ENCODE assay signal across 9 mouse cellular contexts in the genomic region with DNA sequence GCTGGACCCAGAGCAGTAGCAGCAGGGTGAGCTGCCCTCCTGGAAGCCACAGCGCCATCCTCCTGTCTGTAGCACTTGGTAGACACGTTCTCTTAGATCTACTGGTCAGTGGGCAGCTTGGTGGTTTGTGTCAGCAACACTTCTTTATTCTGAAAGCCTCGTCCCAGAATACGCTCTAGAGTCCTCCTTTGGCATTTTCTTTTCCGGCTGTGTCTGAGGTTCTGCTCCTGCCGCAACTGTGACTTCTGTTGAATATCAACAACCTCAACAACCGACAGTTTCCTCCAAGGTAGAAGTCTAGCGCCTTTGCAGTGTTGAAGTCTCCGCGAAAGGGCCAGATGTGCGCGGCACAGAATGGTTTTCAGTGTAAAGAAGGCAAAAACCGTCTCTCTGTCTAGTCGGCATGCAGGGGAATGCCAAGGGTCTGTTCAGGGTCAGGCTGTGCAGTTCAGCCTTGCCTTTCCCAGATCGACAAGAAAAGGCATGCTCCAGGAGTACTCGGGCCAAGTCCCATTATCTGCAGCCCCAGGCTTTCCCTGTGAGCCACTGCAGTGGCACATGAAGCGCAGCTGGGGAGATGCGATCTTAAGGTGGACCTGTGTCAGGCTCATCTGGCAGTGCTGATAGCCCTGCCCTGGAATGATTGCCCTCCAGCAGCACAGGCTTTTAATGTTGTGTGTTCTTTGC. TPM values are rescaled to one million over a fixed set of nuclear protein-coding genes. Genes with fewer than 3 reads are reported as not detected.
DNase-seq lines count a peak whose midpoint lies in the region; ATAC-seq lines count a peak whose summit lies in the region.
"Had no signal": no experiment of that assay in that cellular context is flagged by ENCODE, and none has a peak within 500 bp of the region (broad histone marks: within the 10 kb centered on the region; RNA-seq: fewer than 3 reads in every experiment).

A gene (minus strand): TSS at position 548 of the 687 bp plus-strand sequence.

- peak within 1 kb of the TSS; percentile 67 for H3K4me2 ChIP-seq in heart, embryonic 16.5 days (ENCODE audit: low read depth, low read length)
- H3K4me2 ChIP-seq in liver, embryonic 12.5 days = peak within 1 kb of the TSS; percentile 70
- peak within 1 kb of the TSS; percentile 33 for H3K4me2 ChIP-seq in stomach, embryonic 14.5 days (replicated peaks; ENCODE audit: low read depth, low read length)
- H3K4me2 ChIP-seq in midbrain, embryonic 11.5 days = no peak within 1 kb of the TSS
- H3K4me2 ChIP-seq: hindbrain, embryonic 15.5 days had no signal

- WGBS in heart, embryonic 16.5 days = 12% methylated on average over 18 of the region's 18 CpGs
- WGBS in liver, embryonic 12.5 days (ENCODE audit: insufficient replicate concordance) = 8% methylated on average over 18 of the region's 18 CpGs
- 38% methylated on average over 18 of the region's 18 CpGs for WGBS in stomach, embryonic 14.5 days
- 81% methylated on average over 18 of the region's 18 CpGs for WGBS in midbrain, embryonic 11.5 days

- no peaks in the 10 kb centered on the region for H3K27me3 ChIP-seq in heart, embryonic 16.5 days (ENCODE audit: control insufficient read depth, insufficient read depth, low read length)
- H3K27me3 ChIP-seq in liver, embryonic 12.5 days (replicated peaks) = no peaks in the 10 kb centered on the region
- no peaks in the 10 kb centered on the region for H3K27me3 ChIP-seq in stomach, embryonic 14.5 days (ENCODE audit: control insufficient read depth, insufficient read depth, low read length)
- H3K27me3 ChIP-seq in midbrain, embryonic 11.5 days (ENCODE audit: control insufficient read depth, insufficient read depth, low read length) = no peaks in the 10 kb centered on the region
- H3K27me3 ChIP-seq: hindbrain, embryonic 15.5 days had no signal

- peak within 1 kb of the TSS; percentile 76 for H3K9ac ChIP-seq in heart, embryonic 16.5 days (ENCODE audit: low read length)
- peak within 1 kb of the TSS; percentile 83 for H3K9ac ChIP-seq in liver, embryonic 12.5 days
- H3K9ac ChIP-seq in stomach, embryonic 14.5 days (replicated peaks; ENCODE audit: low read depth, low read length) = peak within 1 kb of the TSS; percentile 7; the same call in 1 of the 2 replicates
- no peak within 1 kb of the TSS for H3K9ac ChIP-seq in midbrain, embryonic 11.5 days (ENCODE audit: low read length)
- H3K9ac ChIP-seq: hindbrain, embryonic 15.5 days had no signal

- H3K9me3 ChIP-seq in heart, embryonic 16.5 days (replicated peaks; ENCODE audit: control insufficient read depth, low read length) = no peaks in the 10 kb centered on the region
- H3K9me3 ChIP-seq in liver, embryonic 12.5 days (replicated peaks) = no peaks in the 10 kb centered on the region
- no peaks in the 10 kb centered on the region for H3K9me3 ChIP-seq in stomach, embryonic 14.5 days (ENCODE audit: control insufficient read depth, low read depth, low read length)
- no peaks in the 10 kb centered on the region for H3K9me3 ChIP-seq in midbrain, embryonic 11.5 days (ENCODE audit: control insufficient read depth, low read length)
- H3K9me3 ChIP-seq: hindbrain, embryonic 15.5 days had no signal

- peak; percentile 39 for DNase-seq in T-cell, adult 2 months (ENCODE audit: low spot score)
- DNase-seq in c-Kit-positive CD71-positive TER-119-negative erythroid progenitor cells, embryonic 14.5 days (ENCODE audit: low read depth) = peak; percentile 92
- no peak for DNase-seq in MN1 (ENCODE audit: low spot score)
- no peak for DNase-seq in layer of hippocampus, adult 18-20 months (ENCODE audit: low spot score in 2 of 2)
- DNase-seq in midbrain, embryonic 11.5 days (ENCODE audit: low spot score, missing footprints) = no peak

- no peaks in the 10 kb centered on the region for H3K36me3 ChIP-seq in heart, embryonic 16.5 days (ENCODE audit: control insufficient read depth, insufficient read depth)
- H3K36me3 ChIP-seq in liver, embryonic 12.5 days = peaks cover 29% of the 10 kb centered on the region
- no peaks in the 10 kb centered on the region for H3K36me3 ChIP-seq in stomach, embryonic 14.5 days (ENCODE audit: control insufficient read depth, insufficient read depth, low read length)
- no peaks in the 10 kb centered on the region for H3K36me3 ChIP-seq in midbrain, embryonic 11.5 days (ENCODE audit: control insufficient read depth, insufficient read depth, low read length)
- H3K36me3 ChIP-seq: hindbrain, embryonic 15.5 days had no signal

- peak within 1 kb of the TSS; percentile 46 for H3K4me3 ChIP-seq in heart, embryonic 16.5 days (ENCODE audit: low read length)
- peak within 1 kb of the TSS; percentile 73 for H3K4me3 ChIP-seq in liver, embryonic 12.5 days
- 0 out of 2 replicates have a peak within 1 kb of the TSS, but pooled peaks have one; percentile 5 for H3K4me3 ChIP-seq in stomach, embryonic 14.5 days (ENCODE audit: low read depth, low read length)
- no peak within 1 kb of the TSS for H3K4me3 ChIP-seq in midbrain, embryonic 11.5 days (ENCODE audit: low read depth, low read length)
- H3K4me3 ChIP-seq: hindbrain, embryonic 15.5 days had no signal

- H3K27ac ChIP-seq in heart, embryonic 16.5 days (ENCODE audit: low read length) = peak within 1 kb of the TSS; percentile 95
- H3K27ac ChIP-seq in liver, embryonic 12.5 days = peak within 1 kb of the TSS; percentile 98
- H3K27ac ChIP-seq in stomach, embryonic 14.5 days (ENCODE audit: low read length) = peak within 1 kb of the TSS; percentile 89
- H3K27ac ChIP-seq in midbrain, embryonic 11.5 days (ENCODE audit: low read depth, low read length) = no peak within 1 kb of the TSS
- H3K27ac ChIP-seq: hindbrain, embryonic 15.5 days had no signal

- peaks cover 47% of the 10 kb centered on the region for H3K4me1 ChIP-seq in heart, embryonic 16.5 days (ENCODE audit: control insufficient read depth, insufficient read depth, low read length)
- peaks cover 78% of the 10 kb centered on the region for H3K4me1 ChIP-seq in liver, embryonic 12.5 days
- peaks cover 21% of the 10 kb centered on the region for H3K4me1 ChIP-seq in stomach, embryonic 14.5 days (ENCODE audit: control insufficient read depth, insufficient read depth, low read length)
- no peaks in the 10 kb centered on the region for H3K4me1 ChIP-seq in midbrain, embryonic 11.5 days (ENCODE audit: control insufficient read depth, insufficient read depth, low read length)

- peak; percentile 57 for ATAC-seq in heart, embryonic 16.5 days (replicated peaks; ENCODE audit: extremely low read depth, insufficient read depth, low FRiP score)
- ATAC-seq in liver, embryonic 12.5 days = peak; percentile 98
- peak; percentile 77; the same call in 1 of the 2 replicates for ATAC-seq in stomach, embryonic 14.5 days (ENCODE audit: insufficient number of reproducible peaks, insufficient read depth, low FRiP score, low read depth)
- ATAC-seq in midbrain, embryonic 11.5 days (ENCODE audit: low FRiP score) = no peak

RNA-seq across cellular contexts. Expression of the gene that starts here (rescaled TPM):
- polyA plus RNA-seq in heart, embryonic 16.5 days (2015; fragmentation: Nextera tagmentation; extraction: Ambion mirVana) = 11.6 and 13.6 TPM in 2 replicates
- 26.3 and 27.0 TPM in 2 replicates for polyA plus RNA-seq in liver, embryonic 12.5 days (2016; fragmentation: Nextera tagmentation; extraction: Ambion mirVana)
- polyA plus RNA-seq in stomach, embryonic 14.5 days (2014; fragmentation: Nextera tagmentation; extraction: Ambion mirVana) = 4.4 and 5.5 TPM in 2 replicates
- total RNA-seq in layer of hippocampus, adult 18-20 months (2021) = not detected
- polyA plus RNA-seq in midbrain, embryonic 11.5 days (2014; fragmentation: Nextera tagmentation; extraction: Ambion mirVana) = 0.90 and 0.94 TPM in 2 replicates

Comparison
In these comparisons a context has a peak if more than half of its experiments do, and no peak if none do; other contexts are left out.
1. DNase-seq: peak in T-cell, adult 2 months (single experiment) and c-Kit-positive CD71-positive TER-119-negative erythroid progenitor cells, embryonic 14.5 days (single experiment); none in MN1 (single experiment), layer of hippocampus, adult 18-20 months (0 of 2) and midbrain, embryonic 11.5 days (single experiment).